In the genomic region with DNA sequence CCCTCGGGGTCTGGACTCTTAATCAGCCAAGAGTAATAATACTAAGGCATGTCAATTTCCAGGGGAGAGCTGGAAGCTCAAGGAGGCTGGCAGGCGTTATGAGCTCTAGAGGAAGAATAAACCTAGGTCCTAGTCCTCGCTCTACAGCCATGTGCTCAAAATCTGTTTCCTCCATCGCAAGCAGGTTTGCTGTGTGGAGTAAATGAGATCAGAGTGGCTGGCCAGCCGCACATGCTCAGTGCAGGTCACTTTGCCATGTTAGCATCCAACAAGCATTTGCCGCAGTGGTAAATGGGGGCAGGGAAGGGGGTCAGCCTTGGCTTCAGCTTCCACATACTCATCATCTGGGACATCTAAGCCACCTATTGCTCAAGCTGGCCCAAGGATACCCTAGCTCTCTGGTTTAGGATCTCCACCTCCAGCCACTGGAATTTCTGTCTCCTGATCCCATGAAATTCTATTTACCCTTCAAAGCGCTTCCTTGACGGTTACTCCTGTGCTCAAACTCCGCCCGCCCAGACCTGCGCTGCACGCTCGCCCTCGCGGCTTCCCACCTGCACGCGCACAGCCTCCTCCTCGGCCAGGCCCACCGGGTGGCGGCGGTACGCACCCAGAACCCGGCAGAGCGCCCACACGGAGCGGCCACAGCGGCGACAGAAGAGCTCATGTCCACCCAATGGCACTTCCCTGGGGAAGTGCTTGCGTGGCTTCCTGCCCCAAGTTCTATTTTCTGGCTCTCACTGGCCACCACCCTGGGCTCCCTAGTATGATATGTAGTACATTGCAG, we compare ENCODE assay signal across 8 mouse cellular contexts. TPM values are rescaled to one million over a fixed set of nuclear protein-coding genes. Genes with fewer than 3 reads are reported as not detected.
DNase-seq lines count a peak whose midpoint lies in the region; ATAC-seq and TF ChIP-seq lines count a peak whose summit lies in the region.

No protein-coding gene starts in this region.

- peak overlapping the region; percentile 53 for H3K4me2 ChIP-seq in hindbrain, embryonic 16.5 days (ENCODE audit: low read length)
- peak overlapping the region; percentile 52 for H3K4me2 ChIP-seq in lung, embryonic 14.5 days

- peaks cover 80% of the 10 kb centered on the region for H3K27me3 ChIP-seq in embryonic facial prominence, embryonic 10.5 days (replicated peaks; ENCODE audit: low read depth, poor library complexity, severe bottlenecking)
- peaks cover 16% of the 10 kb centered on the region for H3K27me3 ChIP-seq in hindbrain, embryonic 16.5 days (replicated peaks; ENCODE audit: control insufficient read depth, insufficient read depth, low read length)
- H3K27me3 ChIP-seq in lung, embryonic 14.5 days (ENCODE audit: insufficient read depth, low read length) = peaks cover 55% of the 10 kb centered on the region

- H3K4me3 ChIP-seq in embryonic facial prominence, embryonic 10.5 days = peak overlapping the region; percentile 44
- H3K4me3 ChIP-seq in hindbrain, embryonic 16.5 days (ENCODE audit: low read length) = peak overlapping the region; percentile 30
- peak overlapping the region; percentile 22 for H3K4me3 ChIP-seq in lung, embryonic 14.5 days (ENCODE audit: low read depth, low read length)
- H3K4me3 ChIP-seq in olfactory bulb, adult 2 months (ENCODE audit: insufficient read depth, low read depth, low read length) = 0 out of 2 replicates have a peak overlapping the region, but pooled peaks have one; percentile 1

- DNase-seq in adrenal gland, adult 2 months = peak; percentile 31
- no peak for DNase-seq in adrenal gland, adult 18-20 months (ENCODE audit: low spot score in 2 of 2)
- peak; percentile 45 for DNase-seq in embryonic facial prominence, embryonic 10.5 days (ENCODE audit: low spot score)
- peak; percentile 12 for DNase-seq in lung, embryonic 14.5 days
- DNase-seq in layer of hippocampus, postnatal 36 days = no peak
- no peak for DNase-seq in urinary bladder, adult 18-20 months (ENCODE audit: low spot score in 2 of 2)

- no peak overlapping the region; the same call in 1 of the 2 replicates for H3K27ac ChIP-seq in embryonic facial prominence, embryonic 10.5 days (replicated peaks)
- H3K27ac ChIP-seq in hindbrain, embryonic 16.5 days (ENCODE audit: low read depth, low read length) = no peak overlapping the region
- H3K27ac ChIP-seq in lung, embryonic 14.5 days (ENCODE audit: low read depth) = no peak overlapping the region
- no peak overlapping the region for H3K27ac ChIP-seq in olfactory bulb, adult 2 months (ENCODE audit: insufficient read depth, low read depth, low read length)

- no peak for TF ChIP-seq POLR2A in olfactory bulb, adult 2 months (IDR thresholded peaks at IDR 0.05; ENCODE audit: insufficient read depth, low read depth, low read length)

- no peak for TF ChIP-seq CTCF in lung, embryonic 14.5 days (IDR thresholded peaks at IDR 0.05; ENCODE audit: low read depth)
- TF ChIP-seq CTCF in olfactory bulb, adult 2 months (IDR thresholded peaks at IDR 0.05; ENCODE audit: insufficient read depth, low read depth, low read length) = no peak

- no peaks in the 10 kb centered on the region for H3K9me3 ChIP-seq in embryonic facial prominence, embryonic 10.5 days
- H3K9me3 ChIP-seq in hindbrain, embryonic 16.5 days (ENCODE audit: control insufficient read depth, low read length) = no peaks in the 10 kb centered on the region
- H3K9me3 ChIP-seq in lung, embryonic 14.5 days (ENCODE audit: low read depth, low read length) = no peaks in the 10 kb centered on the region

- WGBS in embryonic facial prominence, embryonic 10.5 days = 10% methylated on average over 29 of the region's 29 CpGs
- 10% methylated on average over 29 of the region's 29 CpGs for WGBS in hindbrain, embryonic 16.5 days
- WGBS in lung, embryonic 14.5 days = 11% methylated on average over 29 of the region's 29 CpGs
- 18% methylated on average over 29 of the region's 29 CpGs for WGBS in olfactory bulb, adult 2 months

- peak; percentile 65 for ATAC-seq in hindbrain, embryonic 16.5 days
- ATAC-seq in lung, embryonic 14.5 days (ENCODE audit: insufficient read depth) = no peak

- H3K36me3 ChIP-seq in embryonic facial prominence, embryonic 10.5 days (replicated peaks) = no peaks in the 10 kb centered on the region
- H3K36me3 ChIP-seq in hindbrain, embryonic 16.5 days (ENCODE audit: control insufficient read depth, insufficient read depth, low read length) = no peaks in the 10 kb centered on the region
- no peaks in the 10 kb centered on the region for H3K36me3 ChIP-seq in lung, embryonic 14.5 days (ENCODE audit: insufficient read depth)

- peaks cover 30% of the 10 kb centered on the region for H3K4me1 ChIP-seq in embryonic facial prominence, embryonic 10.5 days
- peaks cover 7% of the 10 kb centered on the region for H3K4me1 ChIP-seq in hindbrain, embryonic 16.5 days (ENCODE audit: control insufficient read depth, insufficient read depth, low read depth, low read length)
- H3K4me1 ChIP-seq in lung, embryonic 14.5 days (ENCODE audit: insufficient read depth) = peaks cover 4% of the 10 kb centered on the region; the same call in 1 of the 2 replicates
- peaks cover 9% of the 10 kb centered on the region for H3K4me1 ChIP-seq in olfactory bulb, adult 2 months (ENCODE audit: control insufficient read depth, insufficient read depth, low read length)

- H3K9ac ChIP-seq in hindbrain, embryonic 16.5 days (ENCODE audit: low read depth, low read length) = no peak overlapping the region
- peak overlapping the region; percentile 26 for H3K9ac ChIP-seq in lung, embryonic 14.5 days

RNA-seq across cellular contexts. Expression of a gene that starts 1.8 kb away (rescaled TPM):
- 1 to 10 TPM; 4.9 to 5.8 TPM for total RNA-seq in adrenal gland, adult 2 months (2021)
- 16.0 and 21.3 TPM in 2 replicates for polyA plus RNA-seq in adrenal gland, adult 2 months (2012; rRNA removed)
- 1 to 10 TPM; 4.7 to 5.0 TPM for total RNA-seq in adrenal gland, adult 18-20 months (2021)
- 0.59 and 0.64 TPM in 2 replicates for polyA plus RNA-seq in embryonic facial prominence, embryonic 10.5 days (2016; fragmentation: Nextera tagmentation; extraction: Ambion mirVana)
- polyA plus RNA-seq in hindbrain, embryonic 16.5 days (2015; fragmentation: Nextera tagmentation; extraction: Ambion mirVana) = 0.85 and 1.2 TPM in 2 replicates
- polyA plus RNA-seq in lung, embryonic 14.5 days (2014; fragmentation: Nextera tagmentation; extraction: Ambion mirVana) = 1.7 and 3.1 TPM in 2 replicates
- polyA plus RNA-seq in olfactory bulb, adult 2 months (2012; ENCODE audit: insufficient read depth, insufficient read length, low replicate concordance, missing spikeins) = not detected in 2 replicates
- 1 to 10 TPM in 1 of 2 experiments, under 1 TPM in 1; 0.88 to 1.1 TPM for total RNA-seq in layer of hippocampus, postnatal 36 days (2021)

RNA-seq across cellular contexts. Expression of a gene that starts 45.1 kb away (rescaled TPM):
- 10 to 100 TPM; 38.4 to 42.5 TPM for total RNA-seq in adrenal gland, adult 2 months (2021)
- 13.7 and 16.0 TPM in 2 replicates for polyA plus RNA-seq in adrenal gland, adult 2 months (2012; rRNA removed)
- total RNA-seq in adrenal gland, adult 18-20 months (2021) = 10 to 100 TPM; 29.9 to 35.4 TPM
- polyA plus RNA-seq in embryonic facial prominence, embryonic 10.5 days (2016; fragmentation: Nextera tagmentation; extraction: Ambion mirVana) = 86.7 and 88.8 TPM in 2 replicates
- 73.7 and 77.1 TPM in 2 replicates for polyA plus RNA-seq in hindbrain, embryonic 16.5 days (2015; fragmentation: Nextera tagmentation; extraction: Ambion mirVana)
- polyA plus RNA-seq in lung, embryonic 14.5 days (2014; fragmentation: Nextera tagmentation; extraction: Ambion mirVana) = 75.8 and 77.9 TPM in 2 replicates
- polyA plus RNA-seq in olfactory bulb, adult 2 months (2012; ENCODE audit: insufficient read depth, insufficient read length, low replicate concordance, missing spikeins) = not detected in 2 replicates
- total RNA-seq in layer of hippocampus, postnatal 36 days (2021) = 10 to 100 TPM; 16.1 to 19.0 TPM

Comparison
In these comparisons a context has a peak if more than half of its experiments do, and no peak if none do; other contexts are left out.
1. DNase-seq: peak in adrenal gland, adult 2 months (single experiment), embryonic facial prominence, embryonic 10.5 days (single experiment) and lung, embryonic 14.5 days (single experiment); none in adrenal gland, adult 18-20 months (0 of 2), layer of hippocampus, postnatal 36 days (0 of 2) and urinary bladder, adult 18-20 months (0 of 2).
2. Peak in every context shown above with its lines, with median percentiles within 50 percentile points of each other: H3K4me3 ChIP-seq.